Mouse (Mus musculus): Measurements from ENCODE around the gene Nuak1.

DNA sequence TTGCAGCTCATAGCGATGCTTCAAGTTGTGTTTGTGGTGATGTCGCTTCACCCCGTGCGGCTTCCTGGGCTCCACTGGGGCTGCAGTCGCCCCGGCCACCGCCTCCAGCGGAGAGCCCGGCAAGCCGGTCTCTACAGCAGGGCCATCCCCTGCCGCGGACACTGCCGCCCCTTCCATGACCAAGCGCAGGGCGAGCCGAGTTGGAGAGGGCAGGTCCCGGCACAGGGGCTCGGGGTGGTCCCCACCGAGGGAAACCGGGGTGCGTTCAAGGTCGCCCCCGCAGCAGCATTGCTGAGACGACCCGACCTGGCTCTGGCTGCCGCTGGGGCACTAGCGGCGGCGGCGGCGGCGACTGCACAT is 236 bp downstream of the Nuak1 start:
- no peak for TF ChIP-seq POLR2A (IDR thresholded peaks at IDR 0.05; ENCODE audit: insufficient read depth, low read length)
- TF ChIP-seq EP300 (IDR thresholded peaks at IDR 0.05; ENCODE audit: insufficient read depth, low read depth, low read length): no peak
- TF ChIP-seq CTCF (IDR thresholded peaks at IDR 0.05; ENCODE audit: low read depth, low read length): no peak

All from ES-Bruce4 (cell line).